Mouse (Mus musculus): ENCODE measurements around the gene Phactr4.

GRCm38 (mm10) chr4:132309849-132310472 lies 112.3 kb downstream of the Phactr4 start:
- TF ChIP-seq CTCF (IDR thresholded peaks at IDR 0.05; ENCODE audit: low read depth), result peak; percentile 54
- TF ChIP-seq EP300 (IDR thresholded peaks at IDR 0.05; ENCODE audit: low read depth), result no peak

All from heart, postnatal 0 days (tissue).